Mouse (Mus musculus) neural tube, embryonic 15.5 days (tissue): ENCODE measurements around the gene Slc27a5. TPM values are rescaled to one million over a fixed set of nuclear protein-coding genes. Genes with fewer than 3 reads are reported as not detected.

ENCODE experiments used
- ATAC-seq: fragments of 200-750 bp; cut with Nextera tagmentation; 2 replicates; pipeline ENCODE4 v1.8.0; 2017; ENCODE audit warnings: mild to moderate bottlenecking, moderate TSS enrichment, moderate library complexity; ENCODE audit not compliant: low FRiP score
- H3K27ac ChIP-seq: fragments of 300-500 bp; sonication (generic); replicated peaks from 2 replicates; pipeline ENCODE4 v1.5.1; 2015; ENCODE audit warnings: mild to moderate bottlenecking, inconsistent platforms
- H3K27me3 ChIP-seq: fragments of 300-500 bp; sonication (generic); replicated peaks from 2 replicates; pipeline ENCODE4 v1.6.1; 2015; ENCODE audit warnings: inconsistent platforms
- H3K36me3 ChIP-seq: fragments of 300-500 bp; sonication (generic); 2 replicates; pipeline ENCODE4 v1.6.1; 2015; ENCODE audit warnings: inconsistent platforms
- H3K4me1 ChIP-seq: fragments of 300-500 bp; sonication (generic); 2 replicates; pipeline ENCODE4 v1.6.1; 2015; ENCODE audit warnings: inconsistent platforms
- H3K4me2 ChIP-seq: fragments of 300-500 bp; sonication (generic); 2 replicates; pipeline ENCODE4 v1.6.1; 2015; ENCODE audit warnings: inconsistent platforms, mild to moderate bottlenecking, moderate library complexity
- H3K4me3 ChIP-seq: fragments of 300-500 bp; sonication (generic); replicated peaks from 2 replicates; pipeline ENCODE4 v1.5.1; 2015; ENCODE audit warnings: mild to moderate bottlenecking, inconsistent platforms
- H3K9ac ChIP-seq: fragments of 300-500 bp; sonication (generic); replicated peaks from 2 replicates; pipeline ENCODE4 v1.6.1; 2015; ENCODE audit warnings: mild to moderate bottlenecking, inconsistent platforms
- H3K9me3 ChIP-seq: fragments of 300-500 bp; sonication (generic); replicated peaks from 2 replicates; pipeline ENCODE4 v1.6.1; 2016; ENCODE audit warnings: inconsistent platforms
- WGBS: fragments of 180-500 bp; shearing (Covaris S2); methylation state at CpG from one replicate; pipeline ENCODE4 v1.1.7; 2015; ENCODE audit warnings: mixed read lengths; 5-methylcytosine and 5-hydroxymethylcytosine counted together
- polyA plus RNA-seq: library from polyadenylated mRNA; unstranded; fragments of >200 nt; fragmentation: Nextera tagmentation; extraction: Ambion mirVana; gene quantifications from 2 replicates; pipeline ENCODE4 v1.2.1, GENCODE M21; 2015

Slc27a5 gene
- polyA plus RNA-seq, 1 experiment from 2014 or later: 0.49 TPM

DNA sequence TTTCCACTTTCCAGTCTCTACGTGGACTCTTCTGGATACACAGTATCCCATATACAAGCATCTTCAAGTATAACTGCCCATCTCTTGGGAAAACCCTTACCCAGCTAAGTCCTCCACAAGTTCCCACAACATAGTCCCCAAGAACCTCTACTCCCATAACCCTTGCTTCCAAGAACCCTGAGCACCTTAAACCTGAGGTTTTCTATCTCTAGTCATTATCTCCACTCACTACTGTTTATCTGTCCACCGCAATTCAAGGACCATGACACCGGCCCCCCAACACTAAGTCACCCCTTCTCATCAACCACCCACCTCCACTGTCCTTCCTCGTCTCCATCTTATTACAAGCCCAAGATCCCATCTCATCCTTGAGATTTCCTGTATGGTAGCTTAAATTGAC, 38.8 kb upstream of the Slc27a5 start:
- Histone ChIP-seq H3K36me3 (peaks cover 30% of the 10 kb centered on the region), H3K27ac (peak overlapping the region; percentile 100), H3K9ac (peak overlapping the region; percentile 100), H3K4me2 (peak overlapping the region; percentile 74), H3K4me3 (peak overlapping the region; percentile 82), H3K4me1 (peaks cover 56% of the 10 kb centered on the region), H3K27me3 (peaks cover 15% of the 10 kb centered on the region), H3K9me3 (no peaks in the 10 kb centered on the region)
- 46% methylated on average over 4 of the region's 4 CpGs for WGBS
- ATAC-seq: no peak

DNA sequence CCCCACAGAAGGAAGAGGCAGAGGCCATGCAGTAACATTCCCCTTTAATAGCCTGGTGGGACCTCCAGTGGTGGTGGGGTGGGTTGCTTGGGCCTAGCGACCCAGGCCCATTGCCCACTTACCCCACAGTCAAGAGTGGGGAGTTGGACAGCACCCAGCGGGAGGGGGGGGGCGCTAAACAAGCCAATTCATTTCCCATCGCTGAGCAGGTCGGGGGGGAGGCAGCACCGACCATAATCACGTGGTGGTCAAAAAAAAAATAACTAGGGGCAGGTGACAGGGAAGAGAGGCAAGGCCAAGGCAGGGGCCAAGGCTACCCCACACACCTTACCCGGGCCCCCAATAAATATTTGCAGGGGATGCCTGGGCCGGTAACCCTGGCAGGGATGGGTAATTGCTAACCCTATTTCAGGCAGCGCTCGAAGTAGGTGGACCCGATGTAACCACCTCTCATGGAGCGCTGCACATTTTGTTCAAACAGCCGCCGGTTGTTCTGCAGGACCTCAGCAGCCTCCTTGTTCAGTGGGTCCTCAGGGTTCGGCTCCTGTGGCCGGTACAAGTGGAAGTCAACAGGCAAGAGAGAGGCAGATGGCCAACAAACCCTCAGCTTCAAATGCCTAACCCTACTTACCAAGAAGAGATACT, 37.3 kb upstream of the Slc27a5 start:
- Histone ChIP-seq H3K4me3 (peak overlapping the region; percentile 62), H3K9ac (peak overlapping the region; percentile 30; the same call in 1 of the 2 replicates), H3K27ac (peak overlapping the region; percentile 96; the same call in 1 of the 2 replicates), H3K4me2 (peak overlapping the region; percentile 93), H3K27me3 (0 out of 2 replicates have a peak, but pooled peaks cover under 1% of the 10 kb centered on the region), H3K4me1 (peaks cover 56% of the 10 kb centered on the region), H3K36me3 (peaks cover 45% of the 10 kb centered on the region), H3K9me3 (no peaks in the 10 kb centered on the region)
- ATAC-seq: no peak
- 82% methylated on average over 17 of the region's 17 CpGs for WGBS

DNA sequence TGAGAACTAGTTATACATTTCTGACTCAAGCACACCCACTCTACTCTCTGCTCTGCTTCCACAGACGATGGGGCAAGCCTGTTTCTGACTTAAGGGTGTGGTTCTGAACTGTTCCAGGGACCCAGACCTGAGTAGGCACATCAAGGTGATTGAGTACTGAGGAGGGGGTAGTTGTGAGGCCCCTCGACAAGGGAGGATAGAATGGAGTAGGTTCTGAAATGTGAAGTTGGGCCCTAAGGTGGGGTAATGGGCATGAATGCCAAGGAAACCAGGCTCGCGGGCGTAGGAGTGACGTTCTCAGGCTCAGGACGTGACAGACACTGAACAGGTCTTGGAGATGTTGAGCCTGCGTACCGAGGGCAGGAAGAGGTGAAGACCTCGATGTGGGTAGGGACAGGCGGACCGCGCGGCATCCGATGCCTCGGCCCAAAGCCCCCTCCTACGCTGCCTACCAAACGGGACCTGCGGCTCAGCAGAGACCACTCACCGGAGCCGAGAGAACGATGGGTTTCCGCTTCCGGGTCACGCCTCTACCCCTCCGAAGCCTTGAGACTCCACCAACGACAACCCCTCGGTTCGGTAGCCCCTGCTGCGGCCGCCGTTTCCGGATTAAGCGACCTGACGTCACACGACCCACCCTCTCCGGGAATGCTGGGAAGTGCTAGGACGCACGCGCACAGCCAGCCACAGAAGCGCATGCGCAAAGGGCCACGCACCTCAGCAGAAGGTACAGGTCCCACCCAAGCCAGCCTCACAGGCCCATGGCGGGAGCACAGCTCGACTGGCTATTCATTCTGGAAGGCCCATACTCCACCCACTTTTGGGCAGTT, 36.4 kb upstream of the Slc27a5 start, which contains the start of gene Chmp2a:
Chmp2a (minus strand) TSS at position 660 of the 830 bp plus-strand sequence.
- peak within 1 kb of the TSS; percentile 93 for H3K4me2 ChIP-seq
- WGBS: under 1% methylated on average over 45 of the region's 45 CpGs
- H3K4me3 ChIP-seq: peak within 1 kb of the TSS; percentile 62
- peak within 1 kb of the TSS; percentile 68 for H3K9ac ChIP-seq
- no peaks in the 10 kb centered on the region for H3K27me3 ChIP-seq
- H3K4me1 ChIP-seq: peaks cover 54% of the 10 kb centered on the region
- no peaks in the 10 kb centered on the region for H3K9me3 ChIP-seq
- H3K36me3 ChIP-seq: peaks cover 54% of the 10 kb centered on the region
- peak within 1 kb of the TSS; percentile 96 for H3K27ac ChIP-seq
- ATAC-seq: peak; percentile 83

- Histone ChIP-seq H3K4me1 (peaks cover 46% of the 10 kb centered on the region), H3K4me2 (peak overlapping the region; percentile 93), H3K9ac (peak overlapping the region; percentile 68), H3K9me3 (no peaks in the 10 kb centered on the region), H3K36me3 (peaks cover 62% of the 10 kb centered on the region), H3K4me3 (peak overlapping the region; percentile 62), H3K27ac (peak overlapping the region; percentile 96), H3K27me3 (no peaks in the 10 kb centered on the region)
- 49% methylated on average over 13 of the region's 13 CpGs for WGBS
- no peak for ATAC-seq
Observed at GRCm38 (mm10) chr7:13033451-13034147, 35.6 kb upstream of the Slc27a5 start.

- Histone ChIP-seq H3K4me1 (peaks cover 44% of the 10 kb centered on the region), H3K9ac (0 out of 2 replicates have a peak overlapping the region, but pooled peaks have one; percentile 10), H3K4me3 (no peak overlapping the region), H3K27me3 (no peaks in the 10 kb centered on the region), H3K4me2 (no peak overlapping the region), H3K36me3 (peaks cover 73% of the 10 kb centered on the region), H3K9me3 (no peaks in the 10 kb centered on the region), H3K27ac (no peak overlapping the region)
- 96% methylated on average over 7 of the region's 7 CpGs for WGBS
- ATAC-seq: no peak
Observed at GRCm38 (mm10) chr7:13032541-13032940, 34.5 kb upstream of the Slc27a5 start.

GRCm38 (mm10) chr7:13031983-13032382, 34.0 kb upstream of the Slc27a5 start:
- H3K27ac ChIP-seq: no peak overlapping the region
- ATAC-seq: no peak

GRCm38 (mm10) chr7:13031069-13031468, 33.1 kb upstream of the Slc27a5 start:
- H3K27ac ChIP-seq: no peak overlapping the region
- WGBS: 66% methylated on average over 5 of the region's 5 CpGs
- no peaks in the 10 kb centered on the region for H3K9me3 ChIP-seq
- H3K4me2 ChIP-seq: no peak overlapping the region
- peaks cover 83% of the 10 kb centered on the region for H3K36me3 ChIP-seq
- no peaks in the 10 kb centered on the region for H3K27me3 ChIP-seq
- H3K4me1 ChIP-seq: peaks cover 46% of the 10 kb centered on the region
- H3K9ac ChIP-seq: no peak overlapping the region
- H3K4me3 ChIP-seq: no peak overlapping the region
- ATAC-seq: no peak

More at GRCm38 (mm10) chr7:13031983-13032382, 34.0 kb upstream of the Slc27a5 start:
- H3K4me3 ChIP-seq: no peak overlapping the region; the same call in 1 of the 2 replicates
- no peaks in the 10 kb centered on the region for H3K27me3 ChIP-seq
- 0 out of 2 replicates have a peak overlapping the region, but pooled peaks have one; percentile 10 for H3K9ac ChIP-seq
- peaks cover 78% of the 10 kb centered on the region for H3K36me3 ChIP-seq
- no peaks in the 10 kb centered on the region for H3K9me3 ChIP-seq
- WGBS: 90% methylated on average over 2 of the region's 2 CpGs
- H3K4me2 ChIP-seq: no peak overlapping the region
- peaks cover 46% of the 10 kb centered on the region for H3K4me1 ChIP-seq

DNA sequence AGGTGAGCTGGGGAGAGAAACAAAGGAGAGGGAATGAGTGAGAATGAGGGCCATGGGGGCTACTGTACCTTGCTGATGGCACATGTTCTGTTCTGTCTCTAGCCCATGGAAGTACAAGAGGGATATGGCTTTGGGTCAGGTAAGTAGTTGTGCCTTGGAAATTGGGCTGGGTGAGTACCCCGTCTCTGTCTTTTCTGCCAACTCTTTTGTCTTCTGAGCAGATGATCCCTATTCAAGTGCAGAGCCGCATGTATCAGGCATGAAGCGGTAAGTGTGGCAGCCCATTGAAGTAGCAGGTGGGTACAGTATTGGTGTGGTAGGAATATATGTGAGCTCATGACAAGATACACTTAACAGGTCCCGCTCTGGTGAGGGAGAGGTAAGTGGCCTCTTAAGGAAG, 31.0 kb upstream of the Slc27a5 start:
- Histone ChIP-seq H3K4me1 (peaks cover 39% of the 10 kb centered on the region), H3K4me3 (no peak overlapping the region), H3K27ac (no peak overlapping the region), H3K9me3 (no peaks in the 10 kb centered on the region), H3K27me3 (no peaks in the 10 kb centered on the region), H3K36me3 (peaks cover 74% of the 10 kb centered on the region), H3K4me2 (no peak overlapping the region), H3K9ac (no peak overlapping the region)
- 93% methylated on average over 4 of the region's 4 CpGs for WGBS
- no peak for ATAC-seq

DNA sequence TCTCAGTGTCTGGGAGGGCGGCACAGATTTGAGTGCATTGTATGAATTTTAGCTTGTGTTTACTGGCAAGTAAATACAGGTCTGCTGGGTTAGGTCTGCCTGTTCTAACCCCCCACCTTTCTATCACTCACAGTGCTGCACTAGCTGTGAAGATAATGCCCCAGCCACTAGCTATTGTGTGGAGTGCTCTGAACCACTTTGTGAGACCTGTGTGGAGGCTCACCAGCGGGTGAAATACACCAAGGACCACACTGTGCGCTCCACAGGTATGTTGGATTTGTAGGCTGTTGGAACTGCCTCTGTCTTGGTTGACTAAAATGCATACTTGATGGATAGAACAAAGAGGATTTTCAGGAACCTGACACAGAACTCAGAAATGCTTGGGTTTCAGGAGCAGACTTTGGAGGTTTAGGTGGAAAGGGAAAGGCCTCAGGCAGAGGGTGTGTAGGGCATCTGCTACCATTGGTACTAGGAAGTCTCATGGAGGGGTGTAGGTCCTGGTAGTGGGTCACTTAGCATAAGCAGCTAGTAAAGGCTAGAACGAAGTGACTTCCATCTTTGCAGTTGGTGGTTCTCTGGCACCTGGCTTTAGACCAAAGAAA, 27.6 kb upstream of the Slc27a5 start:
- H3K27ac ChIP-seq: peak overlapping the region; percentile 99
- peaks cover 50% of the 10 kb centered on the region for H3K36me3 ChIP-seq
- peak overlapping the region; percentile 94 for H3K9ac ChIP-seq
- peak overlapping the region; percentile 93 for H3K4me2 ChIP-seq
- H3K9me3 ChIP-seq: no peaks in the 10 kb centered on the region
- WGBS: 31% methylated on average over 4 of the region's 4 CpGs
- ATAC-seq: no peak
- H3K4me3 ChIP-seq: peak overlapping the region; percentile 78
- peaks cover 33% of the 10 kb centered on the region for H3K4me1 ChIP-seq
- no peaks in the 10 kb centered on the region for H3K27me3 ChIP-seq

- WGBS: 0% methylated on average over 29 of the region's 44 CpGs
- peak; percentile 73 for ATAC-seq
- Histone ChIP-seq H3K9ac (peak overlapping the region; percentile 94), H3K4me2 (peak overlapping the region; percentile 93), H3K9me3 (no peaks in the 10 kb centered on the region), H3K27me3 (no peaks in the 10 kb centered on the region), H3K4me3 (peak overlapping the region; percentile 78), H3K27ac (peak overlapping the region; percentile 99), H3K36me3 (peaks cover 41% of the 10 kb centered on the region), H3K4me1 (peaks cover 33% of the 10 kb centered on the region)
Observed at GRCm38 (mm10) chr7:13024805-13025204, 26.8 kb upstream of the Slc27a5 start.
